Mouse (Mus musculus): ENCODE data around the gene Jund. TPM values are rescaled to one million over a fixed set of nuclear protein-coding genes. Genes with fewer than 3 reads are reported as not detected.

Jund gene
- polyA plus RNA-seq, 1 experiment from 2014 or later = 61.7 TPM

GRCm38 (mm10) chr8:70723486-70724210 is 24.9 kb downstream of the Jund start, which contains the start of gene Pde4c:
TSS of gene Pde4c (plus strand) at chr8:70723720.
- Histone ChIP-seq H3K36me3 (replicated peaks) (no peaks in the 10 kb centered on the region), H3K9me3 (no peaks in the 10 kb centered on the region), H3K4me3 (no peak within 1 kb of the TSS), H3K27me3 (replicated peaks; ENCODE audit: low read depth, poor library complexity, severe bottlenecking) (peaks cover 43% of the 10 kb centered on the region), H3K27ac (replicated peaks) (no peak within 1 kb of the TSS), H3K4me1 (0 out of 2 replicates have a peak, but pooled peaks cover 4% of the 10 kb centered on the region)
- no peak for DNase-seq (ENCODE audit: low spot score)
- WGBS = 67% methylated on average over 7 of the region's 7 CpGs

DNA sequence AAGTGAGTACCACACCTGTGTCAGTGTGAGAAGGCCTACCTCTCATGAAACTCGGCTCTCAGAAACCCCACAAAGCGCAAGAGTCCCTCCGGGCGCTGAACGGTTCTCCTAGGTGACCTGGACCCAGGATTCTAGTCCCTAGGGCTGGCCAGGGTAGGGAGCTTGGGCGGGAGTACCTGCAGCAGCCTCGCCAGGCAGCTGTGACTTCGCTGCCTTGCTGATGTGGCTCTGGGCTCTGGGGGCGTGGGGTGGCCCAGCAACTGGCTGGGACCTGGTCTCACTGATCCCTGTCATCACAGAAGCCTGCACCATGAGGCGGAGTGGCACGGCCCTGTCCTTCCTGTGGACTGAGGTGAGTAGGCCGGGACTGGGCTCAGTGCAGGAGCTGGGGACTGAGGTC is 25.5 kb downstream of the Jund start:
- H3K9me3 ChIP-seq = no peaks in the 10 kb centered on the region
- no peaks in the 10 kb centered on the region for H3K36me3 ChIP-seq (replicated peaks)
- 0 out of 2 replicates have a peak, but pooled peaks cover 4% of the 10 kb centered on the region for H3K4me1 ChIP-seq
- no peak overlapping the region for H3K4me3 ChIP-seq
- 80% methylated on average over 12 of the region's 12 CpGs for WGBS
- no peak overlapping the region for H3K27ac ChIP-seq (replicated peaks)
- peaks cover 47% of the 10 kb centered on the region for H3K27me3 ChIP-seq (replicated peaks; ENCODE audit: low read depth, poor library complexity, severe bottlenecking)
- DNase-seq (ENCODE audit: low spot score) = no peak

DNA sequence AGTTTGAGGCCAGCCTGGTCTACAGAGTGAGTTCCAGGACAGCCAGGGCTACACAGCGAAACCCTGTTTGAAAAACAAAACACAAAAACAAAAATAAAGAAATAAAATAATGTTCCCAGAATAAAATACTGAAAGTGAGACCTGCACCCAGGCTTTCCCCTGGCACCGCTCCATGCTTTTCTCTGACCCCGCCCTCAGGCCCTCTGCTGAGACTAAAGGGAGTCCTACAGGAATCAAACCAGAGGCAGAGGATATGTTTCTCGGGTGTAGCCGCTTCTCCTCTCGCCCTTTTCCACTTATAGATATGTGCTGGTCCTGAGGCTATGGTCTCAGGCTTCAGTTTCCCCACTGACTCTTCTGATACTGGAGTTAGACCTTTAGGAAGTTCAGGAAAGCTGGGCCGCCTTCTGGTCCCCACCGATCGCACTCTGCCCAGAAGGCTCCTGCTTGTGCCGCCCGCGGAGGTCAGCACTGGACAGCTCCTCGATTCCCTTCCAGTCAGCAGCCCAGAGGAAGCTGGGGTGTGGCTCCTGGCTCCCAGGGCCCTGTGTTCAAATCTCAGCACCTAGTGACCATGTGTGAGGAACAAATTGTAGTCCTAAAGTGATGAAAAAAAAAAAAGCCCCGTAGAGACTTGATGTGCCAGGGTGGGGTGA is 27.2 kb downstream of the Jund start:
- Histone ChIP-seq H3K27ac (replicated peaks) (no peak overlapping the region), H3K9me3 (no peaks in the 10 kb centered on the region), H3K27me3 (replicated peaks; ENCODE audit: low read depth, poor library complexity, severe bottlenecking) (peaks cover 55% of the 10 kb centered on the region), H3K36me3 (replicated peaks) (no peaks in the 10 kb centered on the region), H3K4me3 (no peak overlapping the region), H3K4me1 (peaks cover 13% of the 10 kb centered on the region)
- 26% methylated on average over 14 of the region's 14 CpGs for WGBS
- peak; percentile 70 for DNase-seq (ENCODE audit: low spot score)

DNA sequence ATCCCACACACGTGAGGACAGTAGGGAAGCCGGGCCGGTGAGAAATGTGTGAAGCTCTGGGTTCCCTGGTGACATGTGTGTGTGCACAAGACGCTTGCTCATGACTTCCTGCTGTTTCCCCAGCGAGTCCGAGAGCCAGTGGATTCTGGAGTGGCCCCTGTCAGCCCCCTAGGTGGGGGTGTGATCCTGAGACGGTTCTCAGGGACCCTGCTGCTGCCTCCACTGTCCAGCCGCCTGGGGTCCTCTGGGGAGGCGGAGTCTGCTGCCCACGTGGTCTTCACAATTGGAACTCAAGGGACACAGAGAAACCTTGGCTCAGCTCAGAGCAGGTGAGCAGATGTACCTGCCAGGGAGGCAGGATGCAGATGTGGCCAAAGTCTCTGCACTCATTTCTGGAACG is 28.0 kb downstream of the Jund start:
- WGBS = 49% methylated on average over 11 of the region's 11 CpGs
- Histone ChIP-seq H3K4me1 (peaks cover 13% of the 10 kb centered on the region), H3K4me3 (no peak overlapping the region), H3K27me3 (replicated peaks; ENCODE audit: low read depth, poor library complexity, severe bottlenecking) (peaks cover 59% of the 10 kb centered on the region), H3K27ac (replicated peaks) (no peak overlapping the region), H3K36me3 (replicated peaks) (no peaks in the 10 kb centered on the region), H3K9me3 (no peaks in the 10 kb centered on the region)
- no peak for DNase-seq (ENCODE audit: low spot score)

- Histone ChIP-seq H3K27ac (replicated peaks) (peak overlapping the region; percentile 30; the same call in 1 of the 2 replicates), H3K4me1 (peaks cover 9% of the 10 kb centered on the region), H3K9me3 (no peaks in the 10 kb centered on the region), H3K27me3 (replicated peaks; ENCODE audit: low read depth, poor library complexity, severe bottlenecking) (peaks cover 75% of the 10 kb centered on the region), H3K36me3 (replicated peaks) (no peaks in the 10 kb centered on the region), H3K4me3 (peak overlapping the region; percentile 51)
- 3% methylated on average over 34 of the region's 34 CpGs for WGBS
- DNase-seq (ENCODE audit: low spot score) = peak; percentile 32
Measured at GRCm38 (mm10) chr8:70729808-70730475, 31.2 kb downstream of the Jund start.

DNA sequence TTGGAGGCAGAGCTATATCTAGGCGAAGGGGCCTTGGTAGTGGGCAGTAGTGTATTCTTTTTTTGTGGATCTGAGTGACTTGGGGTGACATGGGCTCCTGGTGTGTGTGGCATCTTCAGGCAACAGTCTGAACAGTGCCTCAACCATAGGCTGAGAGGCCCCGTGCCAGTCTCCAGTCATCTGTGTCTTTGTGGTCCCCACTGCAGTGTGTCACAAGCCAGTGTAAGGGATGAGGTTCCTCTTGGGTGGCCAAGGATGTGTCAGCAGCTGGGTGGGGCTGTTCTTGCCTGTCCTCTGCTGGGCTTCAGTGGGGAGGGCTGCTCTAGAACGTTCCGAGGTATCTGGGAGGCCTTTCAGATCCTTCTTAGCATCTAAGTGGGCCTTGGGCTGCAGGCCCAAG is 32.2 kb downstream of the Jund start:
- Histone ChIP-seq H3K36me3 (replicated peaks) (no peaks in the 10 kb centered on the region), H3K9me3 (no peaks in the 10 kb centered on the region), H3K4me1 (peaks cover 9% of the 10 kb centered on the region), H3K4me3 (no peak overlapping the region), H3K27ac (replicated peaks) (no peak overlapping the region), H3K27me3 (replicated peaks; ENCODE audit: low read depth, poor library complexity, severe bottlenecking) (peaks cover 72% of the 10 kb centered on the region)
- WGBS = 85% methylated on average over 4 of the region's 4 CpGs
- no peak for DNase-seq (ENCODE audit: low spot score)

DNA sequence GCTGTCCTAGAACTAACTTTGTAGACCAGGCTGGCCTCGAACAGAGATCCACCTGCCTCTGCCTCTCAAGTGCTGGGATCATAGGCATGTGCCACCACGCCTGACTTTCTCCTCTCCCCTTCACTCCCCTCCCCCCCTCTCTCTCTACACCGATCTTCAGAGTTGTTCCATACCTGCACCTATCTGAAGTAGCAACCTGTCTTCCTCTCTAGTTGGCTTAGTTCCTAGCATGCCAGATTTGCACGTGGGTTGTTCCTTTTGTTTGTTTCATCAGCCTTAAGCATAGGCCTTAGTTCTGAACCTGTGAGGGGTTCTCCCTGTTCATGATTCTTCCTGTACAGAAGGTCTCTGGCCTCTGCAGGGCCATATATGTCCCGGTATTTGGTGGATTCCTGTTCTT is 39.0 kb downstream of the Jund start:
- 72% methylated on average over 5 of the region's 5 CpGs for WGBS
- H3K27ac ChIP-seq (replicated peaks) = no peak overlapping the region
- H3K4me3 ChIP-seq = no peak overlapping the region
- DNase-seq (ENCODE audit: low spot score) = no peak
- no peaks in the 10 kb centered on the region for H3K9me3 ChIP-seq
- H3K4me1 ChIP-seq = peaks cover 16% of the 10 kb centered on the region
- H3K36me3 ChIP-seq (replicated peaks) = no peaks in the 10 kb centered on the region
- H3K27me3 ChIP-seq (replicated peaks; ENCODE audit: low read depth, poor library complexity, severe bottlenecking) = peaks cover 53% of the 10 kb centered on the region

DNA sequence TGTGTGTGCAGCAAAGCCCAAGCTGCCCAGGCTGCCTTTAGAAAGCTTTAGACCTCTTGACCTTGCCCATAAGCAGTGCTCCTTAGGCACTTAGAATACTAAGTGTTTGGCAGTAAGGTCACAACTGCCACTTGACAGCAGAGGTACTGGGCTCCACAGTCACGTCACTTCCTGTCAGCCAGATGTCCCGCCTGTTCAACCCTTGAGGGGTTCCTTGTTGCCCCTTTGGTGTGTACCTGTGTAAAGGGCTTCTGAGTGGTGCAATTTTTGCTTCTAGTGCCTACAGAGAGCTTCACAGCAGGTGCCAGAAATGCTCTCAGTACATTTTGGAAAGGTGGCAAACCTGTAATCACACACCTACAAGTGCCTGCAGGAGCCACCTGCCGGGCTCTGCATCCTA is 39.5 kb downstream of the Jund start:
- peaks cover 53% of the 10 kb centered on the region for H3K27me3 ChIP-seq (replicated peaks; ENCODE audit: low read depth, poor library complexity, severe bottlenecking)
- no peak overlapping the region for H3K4me3 ChIP-seq

GRCm38 (mm10) chr8:70741661-70742060 is 42.9 kb downstream of the Jund start:
- no peak overlapping the region for H3K4me3 ChIP-seq
- no peak overlapping the region for H3K27ac ChIP-seq (replicated peaks)
- no peaks in the 10 kb centered on the region for H3K36me3 ChIP-seq (replicated peaks)
- H3K4me1 ChIP-seq = peaks cover 36% of the 10 kb centered on the region
- no peaks in the 10 kb centered on the region for H3K9me3 ChIP-seq
- 60% methylated on average over 5 of the region's 5 CpGs for WGBS
- peaks cover 86% of the 10 kb centered on the region for H3K27me3 ChIP-seq (replicated peaks; ENCODE audit: low read depth, poor library complexity, severe bottlenecking)
- no peak for DNase-seq (ENCODE audit: low spot score)

More for the DNA sequence above, 39.5 kb downstream of the Jund start:
- Histone ChIP-seq H3K27ac (replicated peaks) (no peak overlapping the region), H3K4me1 (peaks cover 21% of the 10 kb centered on the region), H3K9me3 (no peaks in the 10 kb centered on the region), H3K36me3 (replicated peaks) (no peaks in the 10 kb centered on the region)
- DNase-seq (ENCODE audit: low spot score) = no peak
- 60% methylated on average over 3 of the region's 3 CpGs for WGBS

DNA sequence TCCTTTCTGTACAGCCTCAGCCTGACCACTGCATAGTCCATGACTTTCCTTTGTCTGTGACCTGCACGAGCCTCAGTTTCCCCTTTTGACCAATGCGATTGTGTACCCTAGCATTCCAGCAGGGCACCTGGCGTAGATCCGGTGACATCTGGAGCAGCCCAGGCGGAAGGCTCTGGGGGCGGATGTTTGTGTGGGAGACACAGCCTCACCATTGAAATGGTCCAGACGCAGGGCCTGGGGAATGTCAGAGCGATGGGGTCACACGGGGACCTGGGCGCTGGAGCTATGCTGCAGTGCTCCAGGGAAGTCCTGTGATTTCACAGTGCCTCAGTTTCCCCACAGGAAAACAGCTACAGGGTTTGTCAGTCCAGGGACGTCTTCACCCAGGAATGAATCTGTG is 43.4 kb downstream of the Jund start:
- DNase-seq (ENCODE audit: low spot score) = peak; percentile 35
- Histone ChIP-seq H3K9me3 (no peaks in the 10 kb centered on the region), H3K4me3 (no peak overlapping the region), H3K36me3 (replicated peaks) (no peaks in the 10 kb centered on the region), H3K27me3 (replicated peaks; ENCODE audit: low read depth, poor library complexity, severe bottlenecking) (peaks cover 88% of the 10 kb centered on the region), H3K27ac (replicated peaks) (no peak overlapping the region), H3K4me1 (peaks cover 36% of the 10 kb centered on the region)
- 65% methylated on average over 11 of the region's 11 CpGs for WGBS

DNA sequence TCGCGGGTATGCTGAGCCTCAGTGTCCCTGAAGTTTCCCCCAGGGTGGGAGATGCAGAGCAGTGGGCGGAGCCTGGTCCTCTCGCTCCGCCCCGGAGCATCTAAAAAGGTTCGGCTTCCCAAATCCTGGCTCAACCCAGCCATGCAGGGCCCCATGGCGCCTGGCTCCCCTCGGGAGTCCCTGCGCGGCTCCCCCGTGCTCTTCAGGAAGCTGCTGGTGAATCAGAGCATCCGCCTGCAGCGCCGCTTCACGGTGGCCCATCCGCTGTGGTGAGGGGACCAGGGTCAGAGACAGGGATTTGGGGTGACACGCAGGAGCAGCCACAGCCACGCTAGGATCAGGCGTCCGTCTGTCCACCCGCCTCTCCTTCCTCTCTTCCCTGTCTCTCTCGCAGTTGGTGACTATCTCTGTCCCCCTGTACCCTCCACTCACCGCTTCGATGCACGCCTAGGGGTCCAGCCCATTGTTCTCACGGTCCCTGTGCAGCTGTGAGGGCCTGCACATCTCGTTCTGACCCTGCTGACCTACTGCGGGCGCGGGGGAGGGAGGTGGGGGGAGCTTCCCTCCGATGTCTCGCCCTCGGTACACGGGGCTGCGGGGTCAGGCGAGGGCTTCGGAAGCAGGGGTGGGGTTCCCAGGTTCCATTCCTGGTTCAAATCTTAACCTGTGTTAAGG is 44.4 kb downstream of the Jund start:
- WGBS = 2% methylated on average over 38 of the region's 38 CpGs
- Histone ChIP-seq H3K4me1 (peaks cover 36% of the 10 kb centered on the region), H3K27me3 (replicated peaks; ENCODE audit: low read depth, poor library complexity, severe bottlenecking) (peaks cover 88% of the 10 kb centered on the region), H3K4me3 (peak overlapping the region; percentile 51), H3K36me3 (replicated peaks) (no peaks in the 10 kb centered on the region), H3K27ac (replicated peaks) (peak overlapping the region; percentile 31), H3K9me3 (no peaks in the 10 kb centered on the region)
- peak; percentile 34 for DNase-seq (ENCODE audit: low spot score)

Measured in embryonic facial prominence, embryonic 10.5 days (tissue).